Mouse (Mus musculus): Measurements from ENCODE around the gene Trir.

The Trir gene

DNA sequence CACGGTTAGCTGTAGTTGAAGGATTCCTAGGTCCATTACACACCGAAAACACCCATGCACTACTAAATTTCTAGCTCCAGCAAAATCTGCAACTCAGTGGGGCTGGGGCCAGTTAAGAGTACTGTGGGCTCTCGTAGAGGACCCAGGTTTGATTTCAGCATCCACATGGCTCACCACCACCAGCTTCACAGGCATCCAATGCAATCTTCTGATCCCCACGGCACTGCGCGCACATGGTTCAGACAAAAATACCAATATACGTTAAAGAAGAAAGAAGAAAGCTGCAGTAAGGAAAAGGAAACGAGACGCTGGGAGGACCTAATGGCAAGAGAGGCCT is 9.7 kb downstream of the Trir start:
- no peak for DNase-seq (ENCODE audit: low read depth, low spot score)

DNA sequence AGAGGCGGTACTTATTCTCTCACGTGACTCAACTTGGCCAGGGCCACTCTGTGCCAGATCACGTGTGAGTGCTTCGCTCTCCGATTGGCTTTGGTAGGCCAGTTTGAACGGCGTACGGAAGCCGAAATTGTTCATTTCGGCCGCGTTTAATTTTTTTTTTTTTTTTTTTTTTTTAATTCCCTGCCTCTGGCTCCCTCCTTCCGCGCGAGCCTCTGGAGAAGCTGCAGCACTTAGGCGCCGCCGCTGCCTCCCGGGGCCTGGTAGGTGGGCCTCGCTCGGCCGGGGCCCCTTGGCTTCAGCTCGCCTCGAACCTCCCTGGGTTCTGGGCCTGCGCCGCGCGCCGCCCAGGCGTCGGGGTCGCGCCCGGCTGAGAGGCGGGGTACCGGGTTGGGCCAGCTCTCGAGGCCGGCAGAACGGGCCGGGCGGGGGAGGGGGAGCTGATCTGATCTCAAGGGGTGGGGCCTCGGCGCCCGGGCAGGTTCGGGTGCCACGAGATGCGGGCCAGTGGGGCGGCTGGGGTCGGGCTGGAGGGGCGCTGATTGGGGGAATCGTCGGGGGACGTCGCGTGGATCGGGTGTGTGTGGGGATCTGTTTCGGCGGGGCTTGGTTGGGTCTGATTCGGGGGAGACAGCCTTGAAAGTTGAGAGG is 10.2 kb downstream of the Trir start, which contains the start of gene Tnpo2:
Gene Tnpo2 (plus strand): TSS at position 198 of the 648 bp plus-strand sequence.
- DNase-seq (ENCODE audit: low read depth, low spot score), result peak; percentile 94

DNA sequence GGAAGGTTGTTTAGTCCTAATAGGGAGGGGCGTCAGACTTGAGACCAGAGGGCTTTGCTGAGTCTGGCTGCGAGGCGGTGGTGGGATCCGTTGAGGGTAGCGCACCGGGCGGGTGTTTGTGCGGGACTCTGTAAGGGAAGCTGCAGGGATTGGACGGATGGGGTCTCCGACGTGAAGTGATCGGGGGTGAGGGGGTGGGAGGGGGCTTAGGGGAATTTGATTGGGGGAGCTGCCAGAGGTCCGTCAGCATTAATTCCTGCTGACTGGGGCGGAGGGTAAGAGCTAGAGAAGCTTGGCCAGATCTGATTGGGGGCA is 10.7 kb downstream of the Trir start:
- DNase-seq (ENCODE audit: low read depth, low spot score), result peak; percentile 43

DNA sequence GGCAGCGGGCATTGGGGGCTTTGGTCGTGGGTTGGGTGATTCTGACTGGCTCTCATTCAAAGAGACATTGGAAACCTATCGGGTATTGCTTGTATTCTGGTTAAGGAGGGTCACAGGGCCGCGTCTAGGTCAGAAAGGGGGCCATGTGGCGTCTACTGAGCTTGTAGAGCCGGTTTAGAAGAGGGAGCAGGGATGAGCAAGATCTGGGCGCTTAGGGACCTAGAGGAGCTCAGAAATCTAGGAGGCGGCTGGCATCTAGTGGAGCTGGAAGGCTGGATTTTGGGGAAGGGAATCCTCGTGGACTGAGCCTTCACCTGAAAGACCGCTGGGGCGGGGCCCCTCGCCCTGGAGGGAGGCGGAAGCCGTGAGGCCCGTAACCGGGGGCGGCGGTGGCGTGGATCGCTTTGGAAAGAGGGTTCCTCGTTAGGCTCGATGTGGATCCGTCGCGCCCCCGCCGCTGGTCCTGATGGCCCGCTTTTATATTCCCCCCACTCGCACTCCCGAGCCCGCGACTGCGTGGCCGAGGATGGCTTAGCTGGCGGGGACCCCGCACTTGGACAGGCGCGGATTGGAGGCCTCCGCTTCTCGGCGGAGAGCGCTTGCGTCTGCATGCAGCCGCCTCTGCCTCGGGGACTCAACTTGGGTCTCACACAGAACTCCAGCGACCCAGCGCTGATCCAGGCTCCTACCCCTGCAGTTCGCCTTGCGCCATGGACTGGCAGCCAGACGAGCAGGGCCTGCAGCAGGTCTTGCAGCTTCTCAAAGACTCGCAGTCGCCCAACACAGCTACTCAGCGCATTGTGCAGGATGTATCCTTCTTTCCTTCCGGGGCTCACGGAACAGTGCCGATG is 11.3 kb downstream of the Trir start:
- DNase-seq (ENCODE audit: low read depth, low spot score), result no peak

DNA sequence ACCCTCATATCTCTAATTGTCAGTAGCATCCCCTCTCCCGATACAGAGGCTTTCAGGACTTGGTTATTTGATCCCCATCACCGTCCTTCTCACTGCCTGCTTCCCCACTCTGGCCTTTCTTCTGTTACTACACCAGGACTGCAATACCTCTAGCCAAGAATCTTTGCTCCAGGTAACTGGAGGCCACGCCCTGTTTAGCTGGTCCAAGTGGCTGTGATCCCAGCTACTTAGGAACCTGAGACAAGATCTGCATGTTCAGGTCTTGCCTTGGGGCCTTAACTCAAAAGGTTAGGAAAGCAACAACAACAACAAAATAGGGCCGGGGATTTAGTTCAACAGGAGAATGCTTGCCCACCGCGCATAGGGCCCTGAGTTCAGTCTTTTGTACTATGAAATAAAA is 17.0 kb downstream of the Trir start:
- no peak for DNase-seq (ENCODE audit: low read depth, low spot score)

DNA sequence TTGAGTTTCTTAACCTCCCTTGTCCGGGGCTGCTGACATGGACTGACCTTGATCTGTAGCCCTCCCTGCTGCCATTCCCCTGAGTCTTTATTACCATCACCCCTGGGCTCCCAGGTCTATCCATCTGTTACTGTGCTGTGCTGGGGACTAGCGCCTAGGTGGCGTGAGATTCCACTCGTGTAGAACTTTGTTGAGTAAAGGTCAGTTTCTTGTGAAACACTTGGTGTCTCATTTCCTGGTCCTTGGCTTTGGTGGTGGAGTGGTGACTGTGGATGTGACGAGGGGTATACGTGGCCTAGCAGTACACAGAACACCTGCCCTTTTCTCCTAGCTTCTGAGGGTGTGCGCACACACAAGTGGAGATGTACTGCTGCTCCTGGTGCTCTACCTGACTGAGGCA is 30.7 kb downstream of the Trir start:
- no peak for DNase-seq (ENCODE audit: low read depth, low spot score)

DNA sequence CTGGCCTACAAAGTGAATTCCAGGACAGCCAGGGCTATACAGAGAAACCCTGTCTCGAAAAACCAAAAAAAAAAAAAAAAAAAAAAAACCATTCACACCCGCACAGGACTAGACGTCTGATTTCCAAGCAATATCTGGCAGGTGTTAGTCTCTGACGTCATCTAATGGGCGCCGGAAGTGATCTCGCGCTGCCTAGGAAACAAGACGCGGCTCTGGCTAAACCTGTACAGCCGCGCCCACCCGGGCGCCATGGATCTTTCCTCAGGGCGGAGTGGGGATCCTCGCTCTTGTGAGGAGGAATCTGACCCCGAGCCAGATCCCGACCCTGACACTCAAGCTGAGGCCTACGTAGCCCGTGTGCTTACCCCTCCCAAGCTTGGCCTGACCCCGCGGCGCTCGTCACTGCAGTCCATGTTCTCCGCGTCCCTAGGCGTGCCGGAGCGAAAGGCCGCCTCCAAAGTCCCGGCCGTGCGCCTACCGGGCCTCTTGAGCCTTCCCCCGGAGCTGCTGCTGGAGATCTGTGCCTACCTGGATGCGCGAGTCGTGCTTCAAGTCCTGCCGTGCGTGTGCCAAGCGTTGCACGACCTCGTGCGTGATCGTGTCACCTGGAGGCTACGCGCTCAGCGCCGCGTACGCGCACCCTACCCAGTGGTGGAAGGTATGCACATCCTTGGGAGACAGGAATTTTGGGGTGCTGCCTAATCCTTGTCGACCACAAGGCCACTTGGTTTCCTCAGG is 33.4 kb downstream of the Trir start, which contains the start of gene Fbxw9:
Gene Fbxw9 (plus strand): TSS at position 177 of the 738 bp plus-strand sequence.
- DNase-seq (ENCODE audit: low read depth, low spot score), result peak; percentile 92

DNA sequence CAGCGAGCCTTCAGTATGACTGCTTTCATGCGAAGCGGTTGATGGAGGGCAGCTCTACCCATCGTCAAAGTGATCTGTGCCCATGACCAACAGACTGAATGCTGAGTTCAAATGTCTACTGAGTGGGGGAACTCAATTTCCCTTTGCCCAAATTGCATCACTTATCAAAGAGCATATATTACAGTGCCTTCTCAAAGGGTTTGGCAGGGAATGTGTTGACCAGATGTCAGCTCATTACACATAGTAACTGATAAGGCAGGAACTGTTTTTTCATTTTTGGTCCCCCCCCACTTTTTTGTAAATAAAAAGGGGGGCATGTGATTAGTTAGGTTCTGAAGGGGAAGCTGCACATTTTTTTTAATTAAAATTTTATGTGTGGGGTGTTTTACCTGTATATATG is 36.0 kb downstream of the Trir start:
- DNase-seq (ENCODE audit: low read depth, low spot score), result no peak

DNA sequence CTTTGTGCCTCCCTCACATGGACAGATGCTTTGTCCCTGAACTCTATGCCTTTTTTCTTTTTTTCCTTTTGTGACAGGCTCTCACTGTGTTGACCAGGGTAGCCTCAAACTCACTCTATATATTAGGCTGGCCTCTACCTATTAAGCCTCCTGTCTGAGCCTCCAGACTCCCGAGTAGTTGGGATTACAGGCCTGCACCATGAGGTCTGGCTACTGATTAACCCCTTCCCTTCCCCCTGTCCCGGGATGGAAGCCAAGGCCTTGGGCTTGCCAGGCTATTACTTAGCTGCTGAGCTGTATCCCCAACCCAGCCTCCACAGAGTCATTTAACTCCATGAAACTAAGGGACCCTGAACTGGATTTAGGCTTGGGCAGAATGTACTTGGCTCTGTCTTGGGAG is 38.6 kb downstream of the Trir start:
- no peak for DNase-seq (ENCODE audit: low read depth, low spot score)

DNA sequence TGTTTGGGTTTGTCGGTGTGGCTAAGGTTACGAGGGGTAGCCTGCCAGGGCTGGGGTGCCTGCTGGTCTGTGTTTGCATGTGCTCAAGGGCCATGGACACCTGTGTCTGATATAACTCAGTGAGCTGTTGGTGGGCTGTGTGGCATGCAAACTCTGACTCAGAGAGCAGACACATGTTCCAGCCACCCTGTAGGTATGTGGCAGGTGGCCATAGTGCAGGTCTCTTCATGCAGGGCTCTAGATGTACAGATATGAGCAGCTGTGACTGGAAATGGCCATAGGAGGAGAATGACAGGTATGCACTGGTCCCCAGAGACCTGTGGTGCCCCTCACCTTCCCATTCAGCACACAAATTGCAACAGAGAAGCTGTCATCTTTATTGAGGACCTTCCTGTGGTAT is 40.5 kb downstream of the Trir start:
- DNase-seq (ENCODE audit: low read depth, low spot score), result no peak

DNA sequence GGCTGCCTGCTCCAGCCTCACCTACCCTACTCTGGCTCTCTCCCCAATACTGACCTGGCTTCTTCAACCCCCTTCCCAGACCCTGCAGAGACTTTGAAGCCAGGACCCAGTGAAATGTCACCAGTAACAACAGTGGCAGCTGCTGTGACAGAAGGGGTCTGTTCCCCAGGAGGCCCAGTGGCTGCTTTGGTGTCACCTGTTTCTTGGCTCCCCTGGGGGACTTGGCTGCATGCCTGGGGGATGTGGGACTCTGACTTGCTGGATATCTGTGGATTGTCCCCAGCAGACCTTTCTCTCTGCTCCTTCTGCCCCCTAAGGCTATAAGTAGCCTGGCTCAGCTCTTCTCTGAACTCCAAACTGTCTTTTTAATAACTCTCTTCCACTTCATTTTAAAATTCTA is 41.4 kb downstream of the Trir start, which contains the start of gene Gm5741:
Gene Gm5741 (minus strand): TSS at position 1 of the 400 bp plus-strand sequence.
- DNase-seq (ENCODE audit: low read depth, low spot score), result no peak

DNA sequence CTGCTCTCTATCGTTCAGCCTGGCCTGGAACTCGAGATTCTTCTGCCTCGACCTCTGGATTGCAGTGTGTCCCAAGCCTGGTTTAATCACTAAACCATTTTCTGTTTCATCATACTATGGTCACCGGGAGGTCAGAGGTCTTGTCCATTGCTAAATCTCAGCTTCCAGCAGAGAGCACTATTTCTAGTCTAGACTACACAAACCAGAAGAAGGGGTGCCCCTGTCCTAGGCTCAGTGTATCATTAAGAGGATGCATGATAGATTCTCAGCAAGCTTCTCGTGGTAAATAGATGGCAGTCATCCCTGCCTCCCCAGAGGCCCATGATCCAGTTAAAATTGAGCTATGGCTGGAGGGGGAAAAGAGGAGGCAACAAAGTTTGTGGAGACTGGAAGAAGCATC is 44.4 kb downstream of the Trir start:
- DNase-seq (ENCODE audit: low read depth, low spot score), result no peak

DNA sequence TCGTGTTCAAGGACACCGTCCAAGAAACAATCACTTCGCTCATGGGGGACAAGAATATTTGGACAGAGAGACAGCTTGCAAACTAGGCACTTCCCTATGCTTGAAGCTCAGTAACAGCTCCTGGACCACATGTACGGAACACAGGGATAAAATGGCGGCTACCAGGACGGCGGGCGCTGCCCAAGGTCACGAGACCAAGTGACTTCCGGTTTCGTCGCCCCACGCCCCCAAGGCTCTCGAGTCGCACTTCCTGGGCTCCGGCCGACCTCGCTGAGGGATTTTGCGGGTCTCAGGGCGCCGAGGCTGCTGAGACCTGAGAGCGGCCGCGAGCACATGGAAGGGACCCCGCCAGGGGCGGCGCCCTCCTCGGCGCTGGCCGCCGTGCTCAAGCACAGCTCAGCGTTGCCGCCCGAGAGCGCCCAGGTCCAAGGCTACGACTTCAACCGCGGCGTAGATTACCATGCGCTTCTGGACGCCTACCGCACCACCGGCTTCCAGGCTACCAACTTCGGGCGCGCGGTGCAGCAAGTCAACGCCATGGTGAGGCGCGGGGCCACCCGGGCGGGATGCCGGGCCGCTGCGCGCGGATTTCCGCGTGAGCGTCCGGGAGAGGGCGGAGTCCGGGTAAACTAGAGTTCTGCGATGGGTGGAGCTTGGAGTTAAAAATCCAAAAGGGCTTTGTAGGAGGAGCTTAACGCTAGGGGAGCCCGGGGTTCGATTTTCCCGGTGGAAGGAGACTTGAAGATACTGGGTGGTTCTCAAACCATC is 45.1 kb downstream of the Trir start, which contains the start of gene Dhps:
Gene Dhps (plus strand): TSS at position 244 of the 768 bp plus-strand sequence.
- peak; percentile 81 for DNase-seq (ENCODE audit: low read depth, low spot score)

DNA sequence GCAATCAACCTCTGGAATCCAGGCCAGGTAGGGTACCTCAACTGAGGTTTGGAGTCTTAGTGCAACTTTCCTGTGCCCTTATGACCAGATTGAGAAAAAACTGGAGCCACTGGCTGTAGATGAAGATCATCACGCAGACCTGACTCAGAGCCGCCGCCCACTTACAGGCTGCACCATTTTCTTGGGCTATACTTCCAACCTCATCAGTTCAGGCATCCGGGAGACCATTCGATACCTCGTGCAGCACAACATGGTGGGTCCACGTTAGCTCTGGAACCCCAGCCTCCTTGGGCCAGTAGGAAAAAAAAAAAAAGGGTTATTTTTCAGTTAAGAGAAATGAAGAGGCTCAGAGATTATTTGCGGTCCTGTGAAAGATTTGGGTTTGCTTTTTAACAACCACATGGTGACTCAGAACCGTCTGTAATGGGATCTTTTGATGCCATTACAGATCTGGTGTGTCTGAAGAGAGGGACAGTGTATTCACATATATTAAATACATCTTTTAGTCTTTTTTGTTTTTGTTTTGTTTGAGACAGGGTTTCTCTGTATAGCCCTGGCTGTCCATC is 45.8 kb downstream of the Trir start:
- DNase-seq (ENCODE audit: low read depth, low spot score), result no peak

DNA sequence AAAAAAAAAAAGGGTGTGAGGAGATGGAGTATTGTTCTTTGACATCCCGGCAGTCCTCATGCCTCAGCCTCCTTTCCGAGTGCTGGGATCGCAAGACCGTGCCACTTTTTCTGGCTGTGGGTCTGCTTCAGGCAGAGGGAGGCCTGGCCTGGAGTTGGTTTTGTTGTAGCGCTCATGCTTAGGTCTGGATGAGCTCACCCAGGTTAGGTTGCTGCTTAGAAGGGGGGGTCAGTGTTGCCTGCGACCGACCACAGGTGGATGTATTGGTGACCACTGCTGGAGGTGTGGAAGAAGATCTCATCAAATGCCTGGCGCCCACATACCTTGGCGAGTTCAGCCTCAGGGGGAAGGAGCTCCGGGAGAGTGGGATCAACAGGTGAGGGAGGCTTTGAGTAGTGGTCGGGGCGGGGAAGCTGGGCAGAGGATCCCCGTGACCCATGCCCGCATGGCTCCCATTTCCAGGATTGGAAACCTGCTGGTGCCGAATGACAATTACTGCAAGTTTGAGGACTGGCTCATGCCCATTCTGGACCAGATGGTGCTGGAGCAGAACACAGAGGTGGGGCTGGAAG is 46.5 kb downstream of the Trir start:
- no peak for DNase-seq (ENCODE audit: low read depth, low spot score)

DNA sequence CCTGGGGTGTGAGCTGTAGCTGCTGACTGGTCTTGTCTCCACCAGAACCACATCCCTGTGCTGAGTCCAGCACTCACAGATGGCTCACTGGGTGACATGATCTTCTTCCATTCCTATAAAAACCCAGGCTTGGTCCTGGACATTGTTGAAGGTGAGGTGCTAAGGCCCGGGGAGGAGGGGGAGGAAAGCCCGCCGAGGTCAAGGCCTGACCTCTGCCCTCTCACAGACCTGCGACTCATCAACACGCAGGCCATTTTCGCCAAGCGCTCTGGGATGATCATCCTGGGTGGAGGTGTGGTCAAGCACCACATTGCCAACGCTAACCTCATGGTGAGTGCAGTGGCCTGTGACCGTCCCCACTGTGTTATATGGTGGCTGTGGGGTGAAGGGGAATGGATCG is 47.5 kb downstream of the Trir start:
- DNase-seq (ENCODE audit: low read depth, low spot score), result no peak

DNA sequence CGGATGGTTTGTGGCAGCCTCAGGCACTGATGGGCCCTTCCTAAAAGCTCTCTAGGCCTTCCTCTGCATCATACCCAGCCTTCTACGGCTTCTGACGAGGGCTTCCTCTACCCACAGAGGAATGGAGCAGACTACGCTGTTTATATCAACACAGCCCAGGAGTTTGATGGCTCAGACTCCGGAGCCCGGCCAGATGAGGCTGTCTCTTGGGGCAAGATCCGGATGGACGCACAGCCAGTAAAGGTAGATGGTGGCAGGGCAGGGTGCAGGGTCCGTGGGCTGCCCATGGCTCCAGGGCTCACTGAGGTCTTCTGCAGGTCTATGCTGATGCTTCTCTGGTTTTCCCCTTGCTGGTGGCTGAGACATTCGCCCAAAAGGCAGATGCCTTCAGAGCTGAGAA is 48.0 kb downstream of the Trir start:
- no peak for DNase-seq (ENCODE audit: low read depth, low spot score)

DNA sequence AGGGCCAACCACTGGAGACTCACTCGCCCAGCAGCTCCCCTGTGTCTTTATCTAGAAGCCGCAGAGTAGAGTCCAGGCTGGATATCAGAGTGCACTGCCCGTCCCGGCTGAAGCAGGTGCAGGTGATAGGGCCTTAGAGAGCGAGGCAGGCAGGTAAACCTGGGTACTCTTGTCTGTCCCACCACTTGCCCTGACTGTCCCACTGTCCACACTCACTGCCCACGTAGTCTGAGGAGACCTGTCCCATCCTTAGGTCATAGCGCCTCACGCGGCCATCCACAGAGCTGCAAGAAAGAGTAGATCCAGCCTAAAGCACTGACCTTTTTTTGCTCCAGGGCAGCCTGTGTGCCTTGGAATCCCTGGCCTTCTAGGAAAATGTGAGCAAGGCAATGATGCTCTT is 49.4 kb downstream of the Trir start:
- no peak for DNase-seq (ENCODE audit: low read depth, low spot score)

DNA sequence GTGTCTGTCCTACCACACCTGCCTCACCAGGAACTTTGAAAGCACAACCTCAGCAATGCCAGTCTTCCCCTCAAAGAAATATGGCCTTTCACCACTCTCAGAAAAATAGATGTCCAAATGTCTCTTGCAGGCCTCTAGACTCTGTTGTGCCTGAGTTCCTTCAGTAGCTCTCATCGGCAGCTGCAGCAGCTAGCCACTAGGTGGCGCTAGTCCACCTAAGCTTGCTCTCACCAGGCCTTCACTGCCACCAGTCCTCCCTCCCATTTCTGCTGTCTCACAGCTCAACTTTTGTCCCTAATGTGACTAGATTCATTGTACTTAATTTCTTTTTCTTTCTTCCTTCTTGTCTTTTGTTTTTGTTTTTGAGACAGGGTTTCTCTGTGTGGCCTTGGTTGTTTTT is 50.4 kb downstream of the Trir start:
- DNase-seq (ENCODE audit: low read depth, low spot score), result peak; percentile 73
